Mouse (Mus musculus) midbrain, embryonic 15.5 days (tissue): ENCODE data around the gene Pde7b. TPM values are rescaled to one million over a fixed set of nuclear protein-coding genes. Genes with fewer than 3 reads are reported as not detected.

Experiments
- ATAC-seq: fragments of 200-750 bp; cut with Nextera tagmentation; replicated peaks from 2 replicates; pipeline ENCODE4 v1.8.0; 2017; ENCODE audit warnings: moderate TSS enrichment
- H3K27ac ChIP-seq: fragments of 300-500 bp; sonication (generic); 2 replicates; pipeline ENCODE4 v1.5.1; 2015; ENCODE audit warnings: mild to moderate bottlenecking, inconsistent platforms
- H3K27me3 ChIP-seq: fragments of 300-500 bp; sonication (generic); replicated peaks from 2 replicates; pipeline ENCODE4 v1.6.1; 2015; ENCODE audit warnings: inconsistent platforms
- H3K36me3 ChIP-seq: fragments of 300-500 bp; sonication (generic); replicated peaks from 2 replicates; pipeline ENCODE4 v1.6.1; 2015; ENCODE audit warnings: inconsistent platforms
- H3K4me1 ChIP-seq: fragments of 300-500 bp; sonication (generic); 2 replicates; pipeline ENCODE4 v1.6.1; 2015; ENCODE audit warnings: inconsistent platforms
- H3K4me2 ChIP-seq: fragments of 300-500 bp; sonication (generic); 2 replicates; pipeline ENCODE4 v1.6.1; 2015; ENCODE audit warnings: inconsistent platforms, mild to moderate bottlenecking, moderate library complexity
- H3K4me3 ChIP-seq: fragments of 300-500 bp; sonication (generic); 2 replicates; pipeline ENCODE4 v1.5.1; 2015; ENCODE audit warnings: mild to moderate bottlenecking, inconsistent platforms
- H3K9ac ChIP-seq: fragments of 300-500 bp; sonication (generic); 2 replicates; pipeline ENCODE4 v1.6.1; 2015; ENCODE audit warnings: mild to moderate bottlenecking, inconsistent platforms
- H3K9me3 ChIP-seq: fragments of 300-500 bp; sonication (generic); 2 replicates; pipeline ENCODE4 v1.6.1; 2016; ENCODE audit warnings: inconsistent platforms
- WGBS: fragments of 180-500 bp; shearing (Covaris S2); methylation state at CpG from one replicate; pipeline ENCODE4 v1.1.7; 2015; ENCODE audit warnings: mixed read lengths; 5-methylcytosine and 5-hydroxymethylcytosine counted together
- polyA plus RNA-seq: library from polyadenylated mRNA; unstranded; fragments of >200 nt; fragmentation: Nextera tagmentation; extraction: Ambion mirVana; gene quantifications from 2 replicates; pipeline ENCODE4 v1.2.1, GENCODE M21; 2015

Gene Pde7b
- polyA plus RNA-seq, 1 experiment from 2014 or later = 3.2 TPM

DNA sequence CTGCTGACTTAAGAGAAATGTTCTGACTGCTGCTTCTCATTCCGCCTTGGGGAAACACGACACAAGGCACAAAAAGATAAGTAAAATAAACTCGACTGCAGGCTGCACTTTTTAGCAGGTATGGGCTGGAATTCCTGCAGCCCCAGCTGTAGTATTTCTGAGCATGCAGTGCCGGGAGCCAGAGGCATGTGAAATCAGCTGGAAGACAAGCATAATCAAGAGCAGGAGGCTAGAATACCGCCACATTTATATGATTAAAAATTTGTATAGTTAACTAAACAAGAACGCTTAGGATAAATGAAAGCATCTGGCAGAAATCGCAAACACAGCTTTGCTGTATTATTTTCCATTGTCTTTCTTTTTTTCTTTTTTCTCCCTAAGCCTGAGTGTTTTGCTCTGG is 168.4 kb downstream of the Pde7b start:
- no peak for ATAC-seq

DNA sequence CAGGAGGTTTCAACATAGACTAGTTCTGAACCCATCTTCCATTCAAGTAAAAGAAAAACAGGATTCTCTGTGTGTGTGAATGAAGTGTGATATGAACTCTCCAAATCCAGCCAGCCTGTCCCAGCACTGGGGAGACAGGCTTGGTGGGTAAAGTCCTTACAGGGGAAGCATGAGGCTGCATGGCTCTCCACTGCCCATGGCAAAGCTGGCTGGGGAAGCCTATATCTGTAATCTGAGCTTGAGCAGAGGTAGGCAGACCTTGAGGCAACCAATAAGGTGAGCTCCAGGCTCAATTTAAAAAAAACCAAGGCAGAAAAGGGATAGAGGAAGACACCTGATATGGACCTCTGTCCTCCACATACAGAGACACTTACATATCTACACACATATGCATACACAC is 173.5 kb downstream of the Pde7b start:
- no peak overlapping the region for H3K4me3 ChIP-seq
- no peaks in the 10 kb centered on the region for H3K9me3 ChIP-seq
- no peak for ATAC-seq
- H3K4me1 ChIP-seq = peaks cover 21% of the 10 kb centered on the region
- H3K9ac ChIP-seq = no peak overlapping the region
- H3K4me2 ChIP-seq = no peak overlapping the region
- no peaks in the 10 kb centered on the region for H3K36me3 ChIP-seq
- no peaks in the 10 kb centered on the region for H3K27me3 ChIP-seq
- H3K27ac ChIP-seq = no peak overlapping the region

More for the DNA sequence above, 168.4 kb downstream of the Pde7b start:
- no peak overlapping the region for H3K27ac ChIP-seq
- no peaks in the 10 kb centered on the region for H3K27me3 ChIP-seq
- 70% methylated on average over 7 of the region's 7 CpGs for WGBS
- no peaks in the 10 kb centered on the region for H3K36me3 ChIP-seq
- H3K4me2 ChIP-seq = no peak overlapping the region
- H3K9me3 ChIP-seq = no peaks in the 10 kb centered on the region
- H3K4me3 ChIP-seq = no peak overlapping the region
- no peak overlapping the region for H3K9ac ChIP-seq
- 0 out of 2 replicates have a peak, but pooled peaks cover 2% of the 10 kb centered on the region for H3K4me1 ChIP-seq

DNA sequence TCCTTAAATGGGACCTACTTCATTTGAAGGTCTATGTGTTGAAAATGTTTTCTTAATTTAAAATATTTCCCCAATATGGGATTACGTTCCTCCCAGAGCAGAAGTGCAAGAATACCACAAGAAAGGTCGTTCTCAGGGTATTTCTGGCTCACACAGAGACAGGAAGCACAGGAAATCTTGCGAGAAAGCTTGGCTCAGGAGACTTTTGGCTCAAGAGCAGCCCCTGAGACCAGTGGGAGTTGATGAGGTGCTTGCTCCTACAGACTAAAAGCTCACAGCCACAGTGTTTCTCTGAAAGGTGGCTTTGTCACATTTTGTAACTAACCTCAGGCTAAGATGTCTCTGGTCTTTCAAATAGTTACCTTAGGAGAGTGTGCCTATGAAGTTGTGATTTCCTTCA is 174.1 kb downstream of the Pde7b start:
- Histone ChIP-seq H3K9ac (no peak overlapping the region), H3K27me3 (no peaks in the 10 kb centered on the region), H3K9me3 (no peaks in the 10 kb centered on the region), H3K4me1 (peaks cover 20% of the 10 kb centered on the region), H3K4me3 (no peak overlapping the region), H3K27ac (no peak overlapping the region), H3K36me3 (no peaks in the 10 kb centered on the region), H3K4me2 (no peak overlapping the region)
- WGBS = 70% methylated on average over 3 of the region's 3 CpGs
- ATAC-seq = no peak

DNA sequence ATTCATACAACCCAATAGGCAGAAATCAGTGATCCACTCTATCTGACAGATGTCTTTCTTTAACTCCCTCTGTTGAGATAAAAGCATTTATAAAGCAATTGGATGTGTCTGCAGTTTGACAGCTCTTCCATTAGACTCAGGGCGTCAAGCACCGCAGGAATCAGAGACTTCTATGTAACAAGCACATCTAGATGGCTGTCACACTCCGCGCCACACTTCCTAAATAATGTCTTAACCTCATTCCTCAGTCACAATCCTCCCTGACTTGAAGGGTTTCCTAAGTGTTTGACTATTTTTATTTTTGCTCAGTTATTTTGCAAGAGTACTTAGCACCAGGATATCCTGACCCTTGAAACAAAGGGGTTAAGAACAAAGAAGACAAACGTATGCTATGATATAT is 174.7 kb downstream of the Pde7b start:
- Histone ChIP-seq H3K27me3 (no peaks in the 10 kb centered on the region), H3K27ac (no peak overlapping the region), H3K4me2 (no peak overlapping the region), H3K9ac (no peak overlapping the region), H3K9me3 (no peaks in the 10 kb centered on the region), H3K36me3 (no peaks in the 10 kb centered on the region), H3K4me1 (peaks cover 20% of the 10 kb centered on the region), H3K4me3 (no peak overlapping the region)
- no peak for ATAC-seq
- WGBS = 39% methylated on average over 5 of the region's 5 CpGs

DNA sequence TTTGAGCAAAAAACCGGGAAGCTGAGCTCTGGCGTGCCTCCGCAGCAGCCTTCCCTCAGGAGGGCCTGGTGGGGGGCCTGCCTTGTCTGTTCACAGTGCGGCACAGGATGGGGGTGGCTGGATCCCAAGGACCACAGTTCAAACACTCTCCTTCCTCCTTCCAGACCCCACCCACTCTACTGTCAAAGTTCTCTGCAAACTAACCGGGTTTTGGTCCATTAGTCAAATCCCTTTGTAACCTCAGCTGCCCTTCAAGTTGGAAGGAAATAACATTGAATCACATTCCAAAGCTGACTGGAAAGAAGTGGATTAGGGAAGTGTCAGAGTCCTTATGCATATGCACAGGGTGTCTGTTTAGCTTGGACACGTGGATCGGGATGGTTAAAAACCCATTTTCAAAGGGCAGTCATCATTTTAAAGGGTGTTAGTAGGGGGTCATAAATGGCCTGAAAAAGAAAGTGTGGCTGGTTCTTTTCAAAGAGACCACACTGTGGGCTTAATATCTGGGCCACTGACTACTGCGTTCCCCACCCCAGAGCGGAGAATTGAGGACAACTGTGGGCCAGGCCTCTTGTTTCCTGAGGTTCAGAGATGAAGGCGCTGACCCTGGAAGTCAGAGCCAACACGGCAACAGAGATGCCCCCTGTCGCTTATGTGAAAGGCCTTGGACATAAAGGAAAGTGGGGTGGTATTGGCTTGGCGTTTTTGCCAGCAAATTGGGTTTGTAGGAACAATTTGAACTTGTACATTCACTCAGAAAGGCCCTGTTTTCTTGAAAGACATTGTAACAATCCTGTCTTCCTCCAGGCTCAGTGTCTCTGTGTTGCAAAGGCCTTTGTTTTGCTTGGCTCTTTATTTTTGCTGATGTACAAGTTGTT is 175.8 kb downstream of the Pde7b start:
- ATAC-seq = 0 out of 2 replicates have a peak, but pooled peaks have one; percentile 45
- Histone ChIP-seq H3K4me3 (peak overlapping the region; percentile 38), H3K27ac (peak overlapping the region; percentile 76; the same call in 1 of the 2 replicates), H3K36me3 (no peaks in the 10 kb centered on the region), H3K9me3 (no peaks in the 10 kb centered on the region), H3K4me2 (peak overlapping the region; percentile 63), H3K27me3 (no peaks in the 10 kb centered on the region), H3K9ac (peak overlapping the region; percentile 46; the same call in 1 of the 2 replicates), H3K4me1 (peaks cover 20% of the 10 kb centered on the region)
- 8% methylated on average over 13 of the region's 13 CpGs for WGBS

DNA sequence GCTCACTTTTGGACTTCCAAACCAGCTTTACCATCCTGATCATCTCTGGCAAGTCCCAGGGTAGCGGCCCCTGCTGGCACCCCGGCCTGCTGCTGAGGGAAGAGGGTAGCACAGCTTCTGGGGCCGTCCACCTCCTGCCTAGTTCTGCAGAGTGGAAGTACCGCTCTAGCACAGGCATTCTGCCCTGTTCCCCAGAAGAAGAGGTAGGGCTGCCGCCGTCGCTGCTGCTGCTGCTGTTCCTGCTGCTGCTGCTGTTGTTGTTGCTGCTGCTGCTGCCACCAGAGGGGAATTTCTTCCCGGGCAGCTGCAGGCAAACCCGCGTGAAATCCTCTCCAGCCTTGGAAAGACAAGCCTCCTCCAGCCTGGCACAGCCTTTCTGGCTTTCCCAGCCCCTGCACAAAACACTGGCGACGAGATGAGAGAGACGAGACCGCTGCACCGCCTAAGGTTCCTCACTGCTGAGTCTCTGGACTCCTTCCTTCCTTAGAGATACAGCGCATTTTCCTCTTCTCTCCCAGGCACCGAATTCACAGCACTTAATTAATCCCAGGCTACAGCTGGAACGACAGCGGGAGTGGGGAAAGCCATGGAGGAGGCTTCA is 176.8 kb downstream of the Pde7b start:
- Histone ChIP-seq H3K27me3 (no peaks in the 10 kb centered on the region), H3K9me3 (no peaks in the 10 kb centered on the region), H3K4me3 (peak overlapping the region; percentile 38), H3K4me2 (peak overlapping the region; percentile 63), H3K27ac (peak overlapping the region; percentile 76), H3K4me1 (peaks cover 20% of the 10 kb centered on the region), H3K9ac (peak overlapping the region; percentile 46), H3K36me3 (no peaks in the 10 kb centered on the region)
- WGBS = 1% methylated on average over 19 of the region's 19 CpGs
- ATAC-seq = peak; percentile 70

DNA sequence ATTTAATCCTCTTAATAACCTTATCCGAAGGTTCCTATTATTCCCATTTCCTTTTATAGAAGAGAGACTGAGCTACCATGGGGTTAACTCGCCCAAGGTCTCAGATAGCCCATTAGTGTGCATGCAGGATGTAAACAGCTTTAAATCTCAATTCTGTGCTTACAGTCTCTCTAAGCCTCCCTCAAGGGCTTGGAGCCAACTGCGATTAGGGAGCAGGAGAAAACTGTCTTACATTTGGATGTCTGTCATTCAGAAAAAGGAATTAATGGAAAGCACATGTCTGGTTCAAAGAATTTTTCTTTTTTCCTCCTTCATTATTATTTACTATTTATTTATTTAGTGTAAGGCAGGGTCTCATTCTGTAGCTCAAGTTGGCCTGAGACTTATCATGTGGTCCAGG is 181.8 kb downstream of the Pde7b start:
- Histone ChIP-seq H3K27ac (no peak overlapping the region), H3K4me1 (peaks cover 7% of the 10 kb centered on the region), H3K4me3 (no peak overlapping the region), H3K4me2 (no peak overlapping the region), H3K36me3 (no peaks in the 10 kb centered on the region), H3K27me3 (no peaks in the 10 kb centered on the region), H3K9ac (no peak overlapping the region), H3K9me3 (no peaks in the 10 kb centered on the region)
- WGBS = 45% methylated on average over 3 of the region's 3 CpGs
- ATAC-seq = no peak

DNA sequence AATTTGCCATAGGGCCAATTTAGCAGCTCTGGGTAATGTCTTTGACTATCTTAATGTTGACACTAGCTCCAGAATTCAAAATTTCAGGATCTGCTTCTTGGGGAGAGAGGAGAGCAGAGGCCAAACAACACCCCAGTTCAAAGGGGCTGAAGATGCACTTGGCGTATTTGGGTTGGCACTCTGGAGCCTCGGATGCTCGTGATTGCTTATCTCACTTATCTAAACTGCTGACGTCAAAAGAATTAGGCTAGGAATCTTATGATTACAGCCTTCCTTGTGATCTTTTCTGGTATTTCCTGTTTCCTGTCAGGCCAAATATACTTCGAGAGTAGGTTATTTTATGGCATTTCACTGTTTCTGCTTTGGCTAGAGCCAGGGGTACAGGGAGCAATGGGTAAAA is 191.1 kb downstream of the Pde7b start:
- Histone ChIP-seq H3K9ac (no peak overlapping the region), H3K36me3 (no peaks in the 10 kb centered on the region), H3K27ac (no peak overlapping the region), H3K4me1 (peaks cover 4% of the 10 kb centered on the region; the same call in 1 of the 2 replicates), H3K4me3 (no peak overlapping the region), H3K27me3 (no peaks in the 10 kb centered on the region), H3K4me2 (no peak overlapping the region), H3K9me3 (no peaks in the 10 kb centered on the region)
- WGBS = 87% methylated on average over 5 of the region's 5 CpGs
- ATAC-seq = no peak

DNA sequence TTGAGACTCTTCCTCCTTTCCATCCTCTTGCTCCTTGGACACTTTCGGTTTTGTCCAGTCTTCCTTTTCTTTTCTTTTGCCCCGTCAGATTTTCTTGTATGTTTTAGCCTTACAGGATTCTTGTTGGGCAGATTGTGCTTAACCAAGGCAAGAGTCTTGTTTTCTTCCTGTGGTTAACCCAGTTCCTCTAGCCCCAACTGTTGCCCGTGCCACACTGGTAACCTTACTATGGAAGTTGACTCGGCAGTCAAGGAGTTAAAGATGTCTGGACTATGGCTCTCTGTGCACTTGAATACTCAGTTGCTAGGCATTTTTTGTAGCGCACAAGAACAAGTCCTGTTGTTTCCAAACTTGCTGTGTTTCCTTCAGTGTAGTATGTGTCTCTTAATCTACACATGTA is 193.0 kb downstream of the Pde7b start:
- no peaks in the 10 kb centered on the region for H3K36me3 ChIP-seq
- peaks cover 8% of the 10 kb centered on the region; the same call in 1 of the 2 replicates for H3K4me1 ChIP-seq
- ATAC-seq = no peak
- no peak overlapping the region for H3K27ac ChIP-seq
- H3K9me3 ChIP-seq = no peaks in the 10 kb centered on the region
- WGBS = 88% methylated on average over 5 of the region's 5 CpGs
- no peak overlapping the region for H3K4me2 ChIP-seq
- H3K4me3 ChIP-seq = no peak overlapping the region
- H3K27me3 ChIP-seq = no peaks in the 10 kb centered on the region
- H3K9ac ChIP-seq = no peak overlapping the region

DNA sequence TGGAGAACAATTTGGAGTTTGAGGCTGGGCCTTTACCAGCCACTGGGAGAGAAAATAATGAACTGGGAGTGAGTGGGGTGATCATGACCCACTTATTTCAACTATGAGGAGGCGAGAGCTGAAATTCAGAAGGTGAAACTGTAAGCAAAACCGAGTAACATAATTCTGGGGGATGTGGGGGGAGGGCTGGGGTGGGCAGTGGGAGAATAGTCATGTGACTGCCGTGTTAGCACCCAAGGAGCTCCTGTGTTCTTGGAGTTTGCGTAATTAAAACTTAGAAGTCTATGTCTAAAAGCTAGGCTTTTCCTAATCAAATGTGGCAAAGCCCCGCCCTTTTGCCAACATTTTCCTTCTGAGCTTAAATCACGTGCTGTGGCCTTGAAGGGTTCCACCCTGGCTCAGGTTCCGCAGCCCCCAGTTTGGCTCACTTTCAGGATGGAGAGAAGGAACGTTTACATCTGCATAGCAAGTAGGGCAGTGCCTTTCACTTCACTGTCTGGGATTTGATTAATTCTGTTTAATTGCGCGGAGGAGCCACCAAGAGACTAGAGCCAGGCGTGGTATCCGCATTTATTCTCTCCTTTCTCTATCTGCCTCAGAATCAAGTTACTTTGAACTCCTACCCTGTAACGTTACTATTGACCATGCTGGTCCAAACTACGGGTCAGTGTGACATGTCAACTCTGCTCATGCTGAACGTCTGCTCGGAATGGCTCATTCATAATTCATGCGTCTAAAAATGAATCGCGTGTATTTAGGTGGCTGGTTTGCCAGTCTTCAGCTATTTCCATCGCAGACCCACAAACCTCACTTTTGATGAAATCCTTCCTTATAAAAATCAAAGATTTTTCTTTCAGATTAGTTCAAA is 196.1 kb downstream of the Pde7b start:
- H3K27me3 ChIP-seq = no peaks in the 10 kb centered on the region
- H3K36me3 ChIP-seq = no peaks in the 10 kb centered on the region
- no peak overlapping the region for H3K4me3 ChIP-seq
- peak overlapping the region; percentile 31; the same call in 1 of the 2 replicates for H3K27ac ChIP-seq
- no peak overlapping the region for H3K9ac ChIP-seq
- H3K9me3 ChIP-seq = no peaks in the 10 kb centered on the region
- 51% methylated on average over 20 of the region's 20 CpGs for WGBS
- H3K4me1 ChIP-seq = peaks cover 8% of the 10 kb centered on the region; the same call in 1 of the 2 replicates
- H3K4me2 ChIP-seq = peak overlapping the region; percentile 28
- peak; percentile 83 for ATAC-seq

DNA sequence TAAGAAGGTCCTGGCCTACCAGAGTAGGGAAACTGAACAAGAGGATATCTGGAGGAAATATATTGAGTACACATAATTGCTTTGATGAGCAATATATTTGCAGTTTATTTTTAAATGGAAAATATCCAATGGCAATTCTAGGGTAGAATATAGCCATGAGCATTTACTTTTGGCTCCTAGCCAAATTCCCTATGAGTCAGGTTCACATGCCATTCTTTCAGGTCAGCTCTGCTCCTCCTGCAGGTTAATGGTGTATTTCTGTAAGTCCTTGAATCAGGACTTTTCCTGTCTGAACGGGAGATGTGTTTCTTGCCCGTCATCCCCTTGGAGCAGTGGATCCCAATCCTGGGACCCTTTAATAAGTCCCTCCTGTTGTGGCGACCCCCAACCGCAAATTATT is 197.1 kb downstream of the Pde7b start:
- Histone ChIP-seq H3K27me3 (no peaks in the 10 kb centered on the region), H3K9me3 (no peaks in the 10 kb centered on the region), H3K36me3 (no peaks in the 10 kb centered on the region), H3K4me3 (no peak overlapping the region), H3K4me2 (no peak overlapping the region), H3K27ac (no peak overlapping the region), H3K4me1 (peaks cover 8% of the 10 kb centered on the region; the same call in 1 of the 2 replicates), H3K9ac (no peak overlapping the region)
- 88% methylated on average over 4 of the region's 4 CpGs for WGBS
- ATAC-seq = no peak

DNA sequence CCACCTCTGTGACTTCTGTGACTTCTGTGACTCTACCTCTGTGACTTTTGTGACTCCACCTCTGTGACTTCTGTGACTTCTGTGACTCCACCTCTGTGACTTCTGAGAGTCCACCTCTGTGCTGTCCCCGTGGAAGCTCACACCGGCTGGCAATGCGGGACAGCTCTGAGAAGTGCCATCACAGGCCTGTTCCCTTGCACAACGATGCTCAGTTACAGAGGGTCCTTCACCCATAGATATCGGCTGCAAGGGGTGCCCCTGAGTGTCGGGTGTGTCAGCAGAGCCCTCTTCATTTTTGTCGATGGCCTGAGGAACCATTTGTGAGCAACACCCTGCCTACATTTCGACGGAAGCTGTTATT is 206.4 kb downstream of the Pde7b start:
- H3K4me3 ChIP-seq = no peak overlapping the region
- no peaks in the 10 kb centered on the region for H3K9me3 ChIP-seq
- H3K27me3 ChIP-seq = no peaks in the 10 kb centered on the region
- no peak overlapping the region for H3K9ac ChIP-seq
- H3K4me2 ChIP-seq = no peak overlapping the region
- no peaks in the 10 kb centered on the region for H3K4me1 ChIP-seq
- 91% methylated on average over 9 of the region's 9 CpGs for WGBS
- ATAC-seq = no peak
- H3K36me3 ChIP-seq = no peaks in the 10 kb centered on the region
- H3K27ac ChIP-seq = no peak overlapping the region
